Mouse (Mus musculus) MEL (cell line): Measurements from ENCODE around the gene Trim27. TPM values are rescaled to one million over a fixed set of nuclear protein-coding genes. Genes with fewer than 3 reads are reported as not detected.

Source experiments
- DNase-seq: peaks from one replicate; pipeline ENCODE4 v3.0.0; 2011; ENCODE audit warnings: low read depth, low spot score
- H3K27ac ChIP-seq: 2 replicates; pipeline ENCODE4 v1.5.1; 2012; ENCODE audit warnings: low read depth, mild to moderate bottlenecking, control low read depth, low read length, moderate library complexity; ENCODE audit not compliant: control insufficient read depth
- H3K27me3 ChIP-seq, 2 experiments: fragments of 150-350 bp in 1 of 2; sonication (generic) in 1 of 2; 2 replicates each; pipeline ENCODE4 v1.6.1; 2012; ENCODE audit warnings: low read length in 2 of 2, mild to moderate bottlenecking in 2 of 2, improper control_type of control experiment in 1 of 2, moderate library complexity in 1 of 2; ENCODE audit not compliant: insufficient read depth in 2 of 2, control insufficient read depth in 1 of 2
- H3K36me3 ChIP-seq, 2 experiments: 2 replicates each; pipeline ENCODE4 v1.6.1; 2012 to 2014; ENCODE audit warnings: low read length in 2 of 2, improper control_type of control experiment in 1 of 2, inconsistent platforms in 1 of 2, mild to moderate bottlenecking in 1 of 2; ENCODE audit not compliant: insufficient read depth in 2 of 2, control insufficient read depth in 1 of 2
- H3K4me1 ChIP-seq, 2 experiments: fragments of 150-350 bp in 1 of 2; sonication (generic) in 1 of 2; 2 replicates each; pipeline ENCODE4 v1.6.1; 2012; ENCODE audit warnings: low read length in 2 of 2, improper control_type of control experiment in 1 of 2, mild to moderate bottlenecking in 1 of 2; ENCODE audit not compliant: insufficient read depth in 2 of 2, control insufficient read depth in 1 of 2
- H3K4me3 ChIP-seq, 2 experiments: fragments of 150-350 bp in 1 of 2; sonication (generic) in 1 of 2; 2 replicates each; pipeline ENCODE4 v1.5.1; 2012; ENCODE audit warnings: low read depth in 2 of 2, low read length in 2 of 2, mild to moderate bottlenecking in 2 of 2, moderate library complexity in 2 of 2, control low read depth in 1 of 2, improper control_type of control experiment in 1 of 2; ENCODE audit not compliant: control insufficient read depth in 1 of 2, insufficient read depth in 1 of 2
- H3K79me2 ChIP-seq: 2 replicates; pipeline ENCODE4 v1.6.1; 2012; ENCODE audit warnings: mild to moderate bottlenecking, low read length, moderate library complexity; ENCODE audit not compliant: control insufficient read depth, poor library complexity, insufficient read depth
- H3K9ac ChIP-seq: 2 replicates; pipeline ENCODE4 v1.6.1; 2012; ENCODE audit warnings: low read depth, mild to moderate bottlenecking, control low read depth, low read length, moderate library complexity; ENCODE audit not compliant: control insufficient read depth, poor library complexity, severe bottlenecking
- H3K9me3 ChIP-seq: fragments of 150-350 bp; sonication (generic); replicated peaks from 2 replicates; pipeline ENCODE4 v1.6.1; 2012; ENCODE audit warnings: mild to moderate bottlenecking, low read length, improper control_type of control experiment, moderate library complexity; ENCODE audit not compliant: insufficient read depth
- BHLHE40 ChIP-seq: IDR thresholded peaks from 2 replicates; pipeline ENCODE4 v1.6.1; 2012; ENCODE audit warnings: low read depth, mild to moderate bottlenecking, inconsistent platforms, low read length, improper control_type of control experiment, borderline replicate concordance
- CHD1 ChIP-seq: IDR thresholded peaks from 2 replicates; pipeline ENCODE4 v1.6.1; 2012; ENCODE audit warnings: low read depth, mild to moderate bottlenecking, inconsistent platforms, low read length, improper control_type of control experiment
- CHD2 ChIP-seq: IDR thresholded peaks from 2 replicates; pipeline ENCODE4 v1.6.1; 2011; ENCODE audit warnings: low read length, improper control_type of control experiment
- E2F4 ChIP-seq: IDR thresholded peaks from 2 replicates; pipeline ENCODE4 v1.6.1; 2011; ENCODE audit warnings: low read depth, low read length, improper control_type of control experiment, borderline replicate concordance
- EP300 ChIP-seq, 2 experiments: IDR thresholded peaks; 2 replicates each; pipeline ENCODE4 v1.6.1; 2011; ENCODE audit warnings: improper control_type of control experiment in 2 of 2, low read length in 2 of 2, low read depth in 1 of 2, mild to moderate bottlenecking in 1 of 2
- ETS1 ChIP-seq: IDR thresholded peaks from 2 replicates; pipeline ENCODE4 v1.6.1; 2012; ENCODE audit warnings: low read depth, mild to moderate bottlenecking, inconsistent platforms, low read length, improper control_type of control experiment, moderate library complexity
- GATA1 ChIP-seq: IDR thresholded peaks from 2 replicates; pipeline ENCODE4 v1.6.1; 2011; ENCODE audit warnings: low read depth, low read length, improper control_type of control experiment
- HCFC1 ChIP-seq: IDR thresholded peaks from 2 replicates; pipeline ENCODE4 v1.6.1; 2012; ENCODE audit warnings: low read depth, mild to moderate bottlenecking, inconsistent platforms, low read length, improper control_type of control experiment, moderate library complexity
- JUND ChIP-seq: IDR thresholded peaks from 2 replicates; pipeline ENCODE4 v1.6.1; 2011; ENCODE audit warnings: low read depth, mild to moderate bottlenecking, improper control_type of control experiment, low read length
- KAT2A ChIP-seq: conservative IDR thresholded peaks from 2 replicates; pipeline ENCODE4 v1.6.1; 2012; ENCODE audit warnings: low read depth, low read length, improper control_type of control experiment, inconsistent platforms
- MAFK ChIP-seq: IDR thresholded peaks from 2 replicates; pipeline ENCODE4 v1.6.1; 2011; ENCODE audit warnings: low read depth, mild to moderate bottlenecking, low read length, improper control_type of control experiment, borderline replicate concordance
- MAZ ChIP-seq: IDR thresholded peaks from 2 replicates; pipeline ENCODE4 v1.6.1; 2012; ENCODE audit warnings: low read depth, mild to moderate bottlenecking, inconsistent platforms, low read length, improper control_type of control experiment
- MXI1 ChIP-seq: IDR thresholded peaks from 2 replicates; pipeline ENCODE4 v1.6.1; 2011; ENCODE audit warnings: mild to moderate bottlenecking, low read depth, low read length, improper control_type of control experiment
- POLR2A ChIP-seq, 2 experiments: IDR thresholded peaks; 2 replicates each; pipeline ENCODE4 v1.6.1; 2011 to 2012; ENCODE audit warnings: low read length in 2 of 2, mild to moderate bottlenecking in 2 of 2, control low read depth in 1 of 2, improper control_type of control experiment in 1 of 2, low read depth in 1 of 2, moderate library complexity in 1 of 2; ENCODE audit not compliant: control insufficient read depth in 1 of 2, insufficient read depth in 1 of 2, poor library complexity in 1 of 2
- POLR2AphosphoS5 ChIP-seq: IDR thresholded peaks from 2 replicates; pipeline ENCODE4 v1.6.1; 2012; ENCODE audit warnings: low read depth, borderline replicate concordance, mild to moderate bottlenecking, inconsistent platforms, low read length, moderate library complexity, mixed read lengths
- RAD21 ChIP-seq: IDR thresholded peaks from 2 replicates; pipeline ENCODE4 v1.6.1; 2011; ENCODE audit warnings: mild to moderate bottlenecking, low read depth, low read length, improper control_type of control experiment
- SMC3 ChIP-seq: IDR thresholded peaks from 2 replicates; pipeline ENCODE4 v1.6.1; 2011; ENCODE audit warnings: low read depth, low read length, improper control_type of control experiment
- TAL1 ChIP-seq: IDR thresholded peaks from 2 replicates; pipeline ENCODE4 v1.6.1; 2012; ENCODE audit warnings: mild to moderate bottlenecking, inconsistent platforms, low read length, moderate library complexity, mixed read lengths
- UBTF ChIP-seq: IDR thresholded peaks from 2 replicates; pipeline ENCODE4 v1.6.1; 2012; ENCODE audit warnings: low read depth, mild to moderate bottlenecking, inconsistent platforms, low read length, improper control_type of control experiment, moderate library complexity, borderline replicate concordance; ENCODE audit not compliant: insufficient read depth
- USF2 ChIP-seq, 2 experiments: IDR thresholded peaks; 2 replicates each; pipeline ENCODE4 v1.6.1; 2011 to 2012; ENCODE audit warnings: improper control_type of control experiment in 2 of 2, low read length in 2 of 2, borderline replicate concordance in 1 of 2, inconsistent platforms in 1 of 2, low read depth in 1 of 2, mild to moderate bottlenecking in 1 of 2; ENCODE audit not compliant: insufficient read depth in 1 of 2
- polyA plus RNA-seq, 2 experiments: library from polyadenylated mRNA; stranded (reverse) in 1 of 2; unstranded in 1 of 2; fragments of >175 nt in 1 of 2; fragments of >200 nt in 1 of 2; gene quantifications; 2 replicates each; pipeline versions ENCODE4 v1.2.1 to v1.2.4; 2012; ENCODE audit warnings: low replicate concordance in 2 of 2, low read depth in 1 of 2; ENCODE audit not compliant: insufficient read length in 2 of 2, insufficient read depth in 1 of 2, missing spikeins in 1 of 2
- total RNA-seq: library from RNA; depleted of rRNA; stranded (reverse); fragments of 300-350 nt; gene quantifications from 2 replicates; pipeline ENCODE4 v1.2.3, GENCODE M21; 2012

Gene Trim27
- total and polyA plus RNA-seq, 3 experiments, result 258 to 339 (median 311) TPM

- no peak for TF ChIP-seq BHLHE40
- no peak for TF ChIP-seq ETS1
- TF ChIP-seq HCFC1, result no peak
- no peak for TF ChIP-seq POLR2A (IDR thresholded peaks at IDR 0.05; ENCODE audit: control insufficient read depth in 1 of 2, insufficient read depth in 1 of 2, low read depth in 1 of 2, low read length in 2 of 2, poor library complexity in 1 of 2)
- no peak for TF ChIP-seq TAL1
- TF ChIP-seq MXI1, result no peak
- no peak for TF ChIP-seq KAT2A
- no peak for TF ChIP-seq POLR2AphosphoS5
- TF ChIP-seq CHD1, result no peak
- Histone ChIP-seq H3K4me3 (peak overlapping the region; percentile 53 to 84), H3K36me3 (peaks cover 0 to 7% of the 10 kb centered on the region in 2 experiments; a peak in 2 of 4 replicates), H3K27ac (no peak overlapping the region), H3K79me2 (no peaks in the 10 kb centered on the region), H3K9ac (peak overlapping the region; percentile 61), H3K27me3 (no peaks in the 10 kb centered on the region), H3K4me1 (peaks cover 0 to 7% of the 10 kb centered on the region in 2 experiments; a peak in 1 of 4 replicates), H3K9me3 (no peaks in the 10 kb centered on the region)
- peak; percentile 93 for DNase-seq
These were observed 12.0 kb upstream of the Trim27 start for GRCm38 (mm10) chr13:21166936-21167909.

GRCm38 (mm10) chr13:21167910-21168300 lies 11.3 kb upstream of the Trim27 start:
- Histone ChIP-seq H3K9me3 (no peaks in the 10 kb centered on the region), H3K27ac (no peak overlapping the region)
- DNase-seq, result no peak

GRCm38 (mm10) chr13:21168371-21169011 lies 10.8 kb upstream of the Trim27 start:
- Histone ChIP-seq H3K27me3 (no peaks in the 10 kb centered on the region), H3K36me3 (peaks cover 0 to 7% of the 10 kb centered on the region in 2 experiments; a peak in 2 of 4 replicates), H3K27ac (no peak overlapping the region; the same call in 1 of the 2 replicates), H3K9me3 (no peaks in the 10 kb centered on the region), H3K4me3 (peak overlapping the region; percentile 69 to 76), H3K79me2 (no peaks in the 10 kb centered on the region), H3K9ac (peak overlapping the region; percentile 63), H3K4me1 (peaks cover 0 to 7% of the 10 kb centered on the region in 2 experiments; a peak in 1 of 4 replicates)
- no peak for TF ChIP-seq USF2 (IDR thresholded peaks at IDR 0.05; ENCODE audit: borderline replicate concordance in 1 of 2, insufficient read depth in 1 of 2, low read depth in 1 of 2, low read length in 2 of 2)
- TF ChIP-seq UBTF, result no peak
- TF ChIP-seq POLR2AphosphoS5, result no peak
- TF ChIP-seq E2F4, result no peak
- no peak for TF ChIP-seq SMC3
- TF ChIP-seq EP300 (IDR thresholded peaks at IDR 0.05; ENCODE audit: low read depth in 1 of 2, low read length in 2 of 2), result no peak
- TF ChIP-seq CHD2, result no peak
- TF ChIP-seq JUND, result no peak
- no peak for TF ChIP-seq MAFK
- TF ChIP-seq MAZ, result no peak
- peak; percentile 86 for DNase-seq

More at GRCm38 (mm10) chr13:21167910-21168300, 11.3 kb upstream of the Trim27 start:
- H3K9ac ChIP-seq, result peak overlapping the region; percentile 63
- TF ChIP-seq GATA1, result no peak
- TF ChIP-seq RAD21, result no peak
- TF ChIP-seq UBTF, result no peak
- no peaks in the 10 kb centered on the region for H3K27me3 ChIP-seq
- peaks cover 0 to 7% of the 10 kb centered on the region in 2 experiments; a peak in 1 of 4 replicates for H3K4me1 ChIP-seq
- H3K36me3 ChIP-seq, result peaks cover 0 to 7% of the 10 kb centered on the region in 2 experiments; a peak in 2 of 4 replicates
- H3K4me3 ChIP-seq, result peak overlapping the region; percentile 69 to 76
- no peaks in the 10 kb centered on the region for H3K79me2 ChIP-seq
